Mouse (Mus musculus) intestine, embryonic 14.5 days (tissue): Measurements from ENCODE around the gene Dio1. TPM values are rescaled to one million over a fixed set of nuclear protein-coding genes. Genes with fewer than 3 reads are reported as not detected.

ENCODE experiments used
- ATAC-seq: fragments of 200-750 bp; cut with Nextera tagmentation; replicated peaks from 2 replicates; pipeline ENCODE4 v1.8.0; 2017; ENCODE audit warnings: low read depth, moderate number of reproducible peaks, moderate TSS enrichment, moderate library complexity; ENCODE audit not compliant: low FRiP score, low TSS enrichment
- DNase-seq: peaks from one replicate; pipeline ENCODE4 v3.0.0-alpha.2; 2018; ENCODE audit warnings: low spot score
- H3K27ac ChIP-seq: fragments of 300-500 bp; sonication (generic); 2 replicates; pipeline ENCODE4 v1.5.1; 2014; ENCODE audit warnings: low read depth, mild to moderate bottlenecking, control low read depth
- H3K27me3 ChIP-seq: fragments of 300-500 bp; sonication (generic); replicated peaks from 2 replicates; pipeline ENCODE4 v1.6.1; 2014; ENCODE audit warnings: low read length, control low read depth; ENCODE audit not compliant: control insufficient read depth, insufficient read depth
- H3K36me3 ChIP-seq: fragments of 300-500 bp; sonication (generic); 2 replicates; pipeline ENCODE4 v1.6.1; 2014; ENCODE audit warnings: low read length, control low read depth; ENCODE audit not compliant: control insufficient read depth, insufficient read depth
- H3K4me1 ChIP-seq: fragments of 300-500 bp; sonication (generic); replicated peaks from 2 replicates; pipeline ENCODE4 v1.6.1; 2014; ENCODE audit warnings: low read length, control low read depth, mixed read lengths; ENCODE audit not compliant: control insufficient read depth, insufficient read depth
- H3K4me2 ChIP-seq: fragments of 300-500 bp; sonication (generic); 2 replicates; pipeline ENCODE4 v1.6.1; 2014; ENCODE audit warnings: low read length
- H3K4me3 ChIP-seq: fragments of 300-500 bp; sonication (generic); 2 replicates; pipeline ENCODE4 v1.5.1; 2014; ENCODE audit warnings: low read depth, low read length, control low read depth, mixed read lengths
- H3K9ac ChIP-seq: fragments of 300-500 bp; sonication (generic); 2 replicates; pipeline ENCODE4 v1.6.1; 2014; ENCODE audit warnings: mild to moderate bottlenecking, low read length
- H3K9me3 ChIP-seq: fragments of 300-500 bp; sonication (generic); 2 replicates; pipeline ENCODE4 v1.6.1; 2016; ENCODE audit warnings: low read length, control low read depth; ENCODE audit not compliant: control insufficient read depth
- WGBS: fragments of 180-500 bp; shearing (Covaris S2); extraction: QIAGEN DNeasy Blood & Tissue Kit; methylation state at CpG from one replicate; pipeline ENCODE4 v1.1.7; 2014; 5-methylcytosine and 5-hydroxymethylcytosine counted together
- polyA plus RNA-seq: library from polyadenylated mRNA; unstranded; fragments of >200 nt; fragmentation: Nextera tagmentation; extraction: Ambion mirVana; gene quantifications from 2 replicates; pipeline ENCODE4 v1.2.1, GENCODE M21; 2014

Gene Dio1
- polyA plus RNA-seq, 1 experiment from 2014 or later: 0.14 TPM

GRCm38 (mm10) chr4:107344612-107345011, 37.6 kb upstream of the Dio1 start:
- H3K27ac ChIP-seq: no peak overlapping the region
- H3K4me2 ChIP-seq: no peak overlapping the region
- ATAC-seq (no peak), DNase-seq (no peak)
- H3K9ac ChIP-seq: no peak overlapping the region
- H3K4me3 ChIP-seq: no peak overlapping the region
- 89% methylated on average over 7 of the region's 7 CpGs for WGBS
- 0 out of 2 replicates have a peak, but pooled peaks cover 4% of the 10 kb centered on the region for H3K4me1 ChIP-seq
- H3K9me3 ChIP-seq: no peaks in the 10 kb centered on the region
- peaks cover 13% of the 10 kb centered on the region; the same call in 1 of the 2 replicates for H3K36me3 ChIP-seq
- H3K27me3 ChIP-seq: no peaks in the 10 kb centered on the region

- DNase-seq (no peak), ATAC-seq (no peak)
- H3K4me1 ChIP-seq: no peaks in the 10 kb centered on the region
- H3K4me2 ChIP-seq: no peak overlapping the region
- H3K27ac ChIP-seq: no peak overlapping the region
- no peaks in the 10 kb centered on the region for H3K27me3 ChIP-seq
- no peak overlapping the region for H3K4me3 ChIP-seq
- WGBS: 74% methylated on average over 5 of the region's 5 CpGs
- H3K36me3 ChIP-seq: peaks cover 13% of the 10 kb centered on the region; the same call in 1 of the 2 replicates
- H3K9ac ChIP-seq: no peak overlapping the region
- H3K9me3 ChIP-seq: no peaks in the 10 kb centered on the region
Observed at GRCm38 (mm10) chr4:107341354-107341753, 34.4 kb upstream of the Dio1 start.

DNA sequence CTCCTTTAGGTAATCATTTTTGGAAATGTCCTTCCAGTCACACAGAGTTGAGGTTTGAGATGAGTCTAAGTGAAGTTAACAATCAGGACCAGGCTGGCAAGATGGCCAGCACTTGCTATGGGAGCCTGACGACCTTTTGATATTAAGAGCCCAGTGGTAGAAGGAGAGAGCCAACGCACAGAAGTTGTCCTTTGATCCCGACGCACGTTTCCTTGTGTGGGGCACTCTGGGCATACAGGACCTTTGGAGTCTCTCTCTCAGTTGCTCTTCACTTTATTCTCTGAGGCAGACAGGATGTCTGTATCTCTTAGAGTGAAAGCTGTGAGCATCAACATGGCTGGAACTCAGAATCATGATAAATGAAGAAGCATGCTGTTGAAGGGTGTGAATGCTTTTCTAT, 30.5 kb upstream of the Dio1 start:
- Histone ChIP-seq H3K4me3 (no peak overlapping the region), H3K27ac (no peak overlapping the region), H3K4me2 (no peak overlapping the region), H3K9me3 (no peaks in the 10 kb centered on the region), H3K4me1 (no peaks in the 10 kb centered on the region), H3K36me3 (peaks cover 4% of the 10 kb centered on the region; the same call in 1 of the 2 replicates), H3K27me3 (no peaks in the 10 kb centered on the region), H3K9ac (no peak overlapping the region)
- no peak for ATAC-seq
- 80% methylated on average over 5 of the region's 5 CpGs for WGBS
- no peak for DNase-seq

DNA sequence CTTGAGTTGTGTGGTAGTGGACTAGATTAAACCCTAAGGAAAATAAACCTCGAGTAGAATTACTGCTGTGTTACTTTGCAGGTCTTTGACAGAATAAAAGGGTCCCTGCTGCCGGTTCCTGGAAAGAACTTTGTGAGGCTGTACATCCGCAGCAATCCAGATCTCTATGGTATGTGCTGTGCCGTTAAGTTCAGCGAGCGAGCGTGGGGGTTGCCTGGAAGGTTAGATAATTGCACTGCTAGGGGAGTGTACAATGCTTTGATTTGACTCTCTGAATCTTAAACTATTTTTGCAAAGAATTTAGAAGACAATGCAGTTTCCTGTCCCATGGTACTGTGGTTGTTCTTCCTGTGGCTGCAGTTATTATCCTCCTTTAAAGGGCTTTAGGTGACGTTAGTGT, 29.4 kb upstream of the Dio1 start:
- DNase-seq: no peak
- no peaks in the 10 kb centered on the region for H3K27me3 ChIP-seq
- no peaks in the 10 kb centered on the region for H3K4me1 ChIP-seq
- H3K9ac ChIP-seq: no peak overlapping the region
- no peak overlapping the region for H3K27ac ChIP-seq
- no peak overlapping the region for H3K4me2 ChIP-seq
- 62% methylated on average over 8 of the region's 8 CpGs for WGBS
- no peak for ATAC-seq
- H3K9me3 ChIP-seq: no peaks in the 10 kb centered on the region
- H3K36me3 ChIP-seq: no peaks in the 10 kb centered on the region; the same call in 1 of the 2 replicates
- H3K4me3 ChIP-seq: no peak overlapping the region

DNA sequence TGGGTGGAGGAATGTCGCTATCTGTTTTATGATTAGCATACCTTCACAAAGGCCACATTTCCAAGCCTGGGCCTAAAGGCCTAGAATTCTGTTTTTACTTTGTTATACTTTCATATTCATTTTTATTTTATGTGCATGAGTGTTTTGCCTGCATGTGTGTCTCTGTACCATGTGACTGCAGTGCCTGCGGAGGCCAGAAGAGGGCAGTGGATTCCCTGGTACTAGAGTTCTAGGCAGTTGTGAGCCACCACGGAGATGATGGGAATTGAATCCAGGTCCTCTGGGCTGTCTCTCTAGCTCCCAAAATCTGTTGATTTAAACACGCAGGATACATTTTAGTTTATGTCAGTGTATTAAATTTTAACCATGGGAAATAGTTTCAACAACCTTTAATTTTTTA, 26.5 kb upstream of the Dio1 start:
- H3K4me1 ChIP-seq: no peaks in the 10 kb centered on the region
- no peaks in the 10 kb centered on the region; the same call in 1 of the 2 replicates for H3K36me3 ChIP-seq
- no peaks in the 10 kb centered on the region for H3K9me3 ChIP-seq
- no peak overlapping the region for H3K4me3 ChIP-seq
- no peak overlapping the region for H3K27ac ChIP-seq
- ATAC-seq: no peak
- H3K4me2 ChIP-seq: no peak overlapping the region
- H3K27me3 ChIP-seq: no peaks in the 10 kb centered on the region
- no peak for DNase-seq
- 94% methylated on average over 4 of the region's 4 CpGs for WGBS
- no peak overlapping the region for H3K9ac ChIP-seq

GRCm38 (mm10) chr4:107328530-107328929, 21.6 kb upstream of the Dio1 start:
- H3K27ac ChIP-seq: no peak overlapping the region
- WGBS: 83% methylated on average over 8 of the region's 8 CpGs
- no peak overlapping the region for H3K4me3 ChIP-seq
- ATAC-seq: no peak
- no peaks in the 10 kb centered on the region for H3K27me3 ChIP-seq
- H3K36me3 ChIP-seq: peaks cover 6% of the 10 kb centered on the region; the same call in 1 of the 2 replicates
- H3K4me1 ChIP-seq: no peaks in the 10 kb centered on the region
- H3K9me3 ChIP-seq: no peaks in the 10 kb centered on the region
- no peak overlapping the region for H3K9ac ChIP-seq
- H3K4me2 ChIP-seq: no peak overlapping the region
- DNase-seq: no peak

GRCm38 (mm10) chr4:107323113-107323512, 16.1 kb upstream of the Dio1 start:
- 87% methylated on average over 2 of the region's 2 CpGs for WGBS
- no peak overlapping the region for H3K27ac ChIP-seq
- DNase-seq (no peak), ATAC-seq (no peak)
- peaks cover 43% of the 10 kb centered on the region for H3K36me3 ChIP-seq
- H3K4me1 ChIP-seq: no peaks in the 10 kb centered on the region
- no peaks in the 10 kb centered on the region for H3K27me3 ChIP-seq
- H3K4me3 ChIP-seq: no peak overlapping the region
- no peaks in the 10 kb centered on the region for H3K9me3 ChIP-seq
- H3K9ac ChIP-seq: no peak overlapping the region
- no peak overlapping the region for H3K4me2 ChIP-seq

DNA sequence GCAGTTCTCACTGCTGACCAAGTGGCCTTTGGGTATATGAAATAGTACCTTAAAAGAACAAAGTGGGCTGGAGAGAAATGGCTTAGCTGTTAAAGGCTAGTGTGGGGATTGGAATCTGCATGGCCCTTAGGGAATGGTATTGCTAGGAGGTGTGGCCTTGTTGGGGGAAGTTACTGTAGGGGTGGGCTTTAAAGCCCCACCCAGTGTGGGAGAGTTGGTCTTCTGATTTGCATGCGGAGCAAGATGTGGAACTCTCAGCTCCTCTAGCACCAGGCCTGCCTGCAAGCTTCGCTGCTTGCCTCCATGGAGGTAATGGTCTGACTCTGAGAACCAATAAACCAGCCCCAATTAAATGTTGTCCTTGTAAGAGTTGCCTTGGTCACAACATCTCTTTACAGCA, 14.1 kb upstream of the Dio1 start:
- ATAC-seq: no peak
- Histone ChIP-seq H3K4me3 (no peak overlapping the region), H3K9ac (no peak overlapping the region), H3K27me3 (no peaks in the 10 kb centered on the region), H3K4me2 (no peak overlapping the region), H3K36me3 (peaks cover 47% of the 10 kb centered on the region), H3K4me1 (no peaks in the 10 kb centered on the region), H3K27ac (no peak overlapping the region), H3K9me3 (no peaks in the 10 kb centered on the region)
- WGBS: 78% methylated on average over 2 of the region's 2 CpGs
- DNase-seq: no peak

GRCm38 (mm10) chr4:107318646-107319045, 11.7 kb upstream of the Dio1 start:
- 82% methylated on average over 8 of the region's 8 CpGs for WGBS

More at GRCm38 (mm10) chr4:107318646-107319045, 11.7 kb upstream of the Dio1 start:
- Histone ChIP-seq H3K4me1 (peaks cover 5% of the 10 kb centered on the region), H3K27me3 (no peaks in the 10 kb centered on the region), H3K9me3 (no peaks in the 10 kb centered on the region), H3K9ac (no peak overlapping the region), H3K4me2 (no peak overlapping the region), H3K36me3 (peaks cover 45% of the 10 kb centered on the region), H3K4me3 (no peak overlapping the region), H3K27ac (no peak overlapping the region)
- ATAC-seq: no peak
- no peak for DNase-seq
